Mouse (Mus musculus) hindbrain, embryonic 15.5 days (tissue): Measurements from ENCODE around the gene Mknk2. TPM values are rescaled to one million over a fixed set of nuclear protein-coding genes. Genes with fewer than 3 reads are reported as not detected.

Experiments used
- ATAC-seq: fragments of 200-750 bp; cut with Nextera tagmentation; 2 replicates; pipeline ENCODE4 v1.8.0; 2017; ENCODE audit warnings: low read depth, moderate number of reproducible peaks, moderate TSS enrichment; ENCODE audit not compliant: low FRiP score
- H3K27ac ChIP-seq: fragments of 300-500 bp; sonication (generic); replicated peaks from 2 replicates; pipeline ENCODE4 v1.5.1; 2015; ENCODE audit warnings: mild to moderate bottlenecking, inconsistent platforms
- H3K27me3 ChIP-seq: fragments of 300-500 bp; sonication (generic); 2 replicates; pipeline ENCODE4 v1.6.1; 2015; ENCODE audit warnings: control low read depth, inconsistent platforms
- H3K36me3 ChIP-seq: fragments of 300-500 bp; sonication (generic); 2 replicates; pipeline ENCODE4 v1.6.1; 2015; ENCODE audit warnings: control low read depth, inconsistent platforms
- H3K4me1 ChIP-seq: fragments of 300-500 bp; sonication (generic); replicated peaks from 2 replicates; pipeline ENCODE4 v1.6.1; 2015; ENCODE audit warnings: control low read depth, inconsistent platforms
- H3K4me2 ChIP-seq: fragments of 300-500 bp; sonication (generic); 2 replicates; pipeline ENCODE4 v1.6.1; 2015; ENCODE audit warnings: moderate library complexity, mild to moderate bottlenecking, inconsistent platforms
- H3K4me3 ChIP-seq: fragments of 300-500 bp; sonication (generic); 2 replicates; pipeline ENCODE4 v1.5.1; 2015; ENCODE audit warnings: mild to moderate bottlenecking, inconsistent platforms
- H3K9ac ChIP-seq: fragments of 300-500 bp; sonication (generic); 2 replicates; pipeline ENCODE4 v1.6.1; 2015; ENCODE audit warnings: inconsistent platforms
- H3K9me3 ChIP-seq: fragments of 300-500 bp; sonication (generic); 2 replicates; pipeline ENCODE4 v1.6.1; 2016; ENCODE audit warnings: control low read depth, inconsistent platforms
- WGBS: fragments of 180-500 bp; shearing (Covaris S2); methylation state at CpG from one replicate; pipeline ENCODE4 v1.1.7; 2015; 5-methylcytosine and 5-hydroxymethylcytosine counted together
- polyA plus RNA-seq: library from polyadenylated mRNA; unstranded; fragments of >200 nt; fragmentation: Nextera tagmentation; extraction: Ambion mirVana; gene quantifications from 2 replicates; pipeline ENCODE4 v1.2.1, GENCODE M21; 2015

Gene Mknk2
- polyA plus RNA-seq, 1 experiment from 2014 or later = 61.0 TPM

GRCm38 (mm10) chr10:80622661-80623456 lies 55.1 kb downstream of the Mknk2 start, which contains the start of gene Csnk1g2:
Csnk1g2 (plus strand) TSS chr10:80622838.
- Histone ChIP-seq H3K27me3 (no peaks in the 10 kb centered on the region), H3K36me3 (no peaks in the 10 kb centered on the region), H3K4me1 (peaks cover 42% of the 10 kb centered on the region), H3K4me2 (peak within 1 kb of the TSS; percentile 97), H3K9ac (peak within 1 kb of the TSS; percentile 78), H3K27ac (peak within 1 kb of the TSS; percentile 97), H3K9me3 (no peaks in the 10 kb centered on the region), H3K4me3 (peak within 1 kb of the TSS; percentile 80)
- WGBS = 1% methylated on average over 81 of the region's 85 CpGs
- no peak; the same call in 1 of the 2 replicates for ATAC-seq

- Histone ChIP-seq H3K4me3 (peak overlapping the region; percentile 80), H3K9ac (peak overlapping the region; percentile 56), H3K4me1 (peaks cover 38% of the 10 kb centered on the region), H3K27ac (peak overlapping the region; percentile 97), H3K4me2 (peak overlapping the region; percentile 97), H3K27me3 (no peaks in the 10 kb centered on the region), H3K9me3 (no peaks in the 10 kb centered on the region), H3K36me3 (no peaks in the 10 kb centered on the region)
- ATAC-seq = peak; percentile 97
- under 1% methylated on average over 64 of the region's 64 CpGs for WGBS
These were observed 55.8 kb downstream of the Mknk2 start for GRCm38 (mm10) chr10:80621940-80622660.

DNA sequence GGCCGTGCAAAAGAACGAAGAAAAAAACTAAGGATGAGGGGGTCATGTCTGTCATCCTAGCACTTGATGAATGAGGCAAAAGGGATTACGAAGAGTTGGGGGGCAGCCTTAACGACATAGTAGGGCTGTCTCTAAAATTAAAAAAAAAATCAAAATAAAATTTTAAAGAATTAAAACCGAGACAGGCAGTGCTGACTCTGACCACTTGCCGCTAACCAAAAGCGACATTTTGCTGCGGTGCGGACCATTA lies 56.3 kb downstream of the Mknk2 start:
- Histone ChIP-seq H3K9ac (peak overlapping the region; percentile 47), H3K9me3 (no peaks in the 10 kb centered on the region), H3K27me3 (no peaks in the 10 kb centered on the region), H3K27ac (peak overlapping the region; percentile 97), H3K4me3 (peak overlapping the region; percentile 80), H3K36me3 (no peaks in the 10 kb centered on the region), H3K4me1 (peaks cover 38% of the 10 kb centered on the region), H3K4me2 (peak overlapping the region; percentile 75)
- peak; percentile 0; the same call in 1 of the 2 replicates for ATAC-seq
- WGBS = 2% methylated on average over 9 of the region's 9 CpGs

GRCm38 (mm10) chr10:80620796-80621689 lies 56.9 kb downstream of the Mknk2 start:
- Histone ChIP-seq H3K9me3 (no peaks in the 10 kb centered on the region), H3K36me3 (peaks cover 5% of the 10 kb centered on the region; the same call in 1 of the 2 replicates), H3K4me3 (peak overlapping the region; percentile 80), H3K4me2 (peak overlapping the region; percentile 75), H3K9ac (peak overlapping the region; percentile 47), H3K27ac (peak overlapping the region; percentile 97), H3K4me1 (peaks cover 38% of the 10 kb centered on the region), H3K27me3 (no peaks in the 10 kb centered on the region)
- no peak for ATAC-seq
- 56% methylated on average over 16 of the region's 16 CpGs for WGBS

DNA sequence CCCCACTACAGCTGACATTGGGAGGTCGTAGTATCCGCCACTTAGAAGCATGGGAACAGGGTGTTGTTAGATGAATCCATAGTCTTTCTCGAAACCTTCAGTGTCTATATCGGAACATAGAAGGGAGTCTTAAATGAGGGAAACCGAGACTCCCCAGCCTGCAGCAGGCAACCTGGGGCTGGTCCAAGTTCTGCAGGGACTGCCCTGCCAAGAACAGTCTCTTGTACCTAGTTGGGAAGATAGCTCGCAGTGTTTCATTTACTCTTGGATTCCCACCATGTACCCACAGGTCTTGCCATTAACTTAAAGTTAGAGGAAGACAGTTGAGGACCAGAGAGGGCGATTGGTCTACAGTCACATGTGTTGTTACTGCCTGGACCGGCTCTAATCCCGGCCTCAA lies 57.5 kb downstream of the Mknk2 start:
- Histone ChIP-seq H3K4me2 (no peak overlapping the region), H3K36me3 (peaks cover 10% of the 10 kb centered on the region; the same call in 1 of the 2 replicates), H3K9me3 (no peaks in the 10 kb centered on the region), H3K9ac (no peak overlapping the region), H3K4me3 (no peak overlapping the region), H3K4me1 (peaks cover 33% of the 10 kb centered on the region), H3K27ac (no peak overlapping the region), H3K27me3 (no peaks in the 10 kb centered on the region)
- WGBS = 87% methylated on average over 9 of the region's 9 CpGs
- no peak for ATAC-seq

- H3K4me3 ChIP-seq = no peak overlapping the region
- H3K36me3 ChIP-seq = peaks cover 17% of the 10 kb centered on the region; the same call in 1 of the 2 replicates
- no peak overlapping the region for H3K9ac ChIP-seq
- no peak for ATAC-seq
- H3K9me3 ChIP-seq = no peaks in the 10 kb centered on the region
- 28% methylated on average over 8 of the region's 8 CpGs for WGBS
- H3K27ac ChIP-seq = no peak overlapping the region
- H3K4me2 ChIP-seq = no peak overlapping the region
- H3K27me3 ChIP-seq = no peaks in the 10 kb centered on the region
- peaks cover 26% of the 10 kb centered on the region for H3K4me1 ChIP-seq
These were observed 58.3 kb downstream of the Mknk2 start for GRCm38 (mm10) chr10:80619465-80620244.

GRCm38 (mm10) chr10:80618181-80618580 lies 59.7 kb downstream of the Mknk2 start:
- Histone ChIP-seq H3K4me3 (no peak overlapping the region), H3K4me2 (no peak overlapping the region), H3K9ac (no peak overlapping the region), H3K27me3 (no peaks in the 10 kb centered on the region), H3K36me3 (peaks cover 27% of the 10 kb centered on the region), H3K4me1 (peaks cover 11% of the 10 kb centered on the region), H3K27ac (no peak overlapping the region), H3K9me3 (no peaks in the 10 kb centered on the region)
- no peak for ATAC-seq
- 80% methylated on average over 9 of the region's 9 CpGs for WGBS

Other genes starting within 250 kb of the Mknk2 start
- 52.5 and 54.7 TPM in 2 replicates for gene Tcf3, start 244.5 kb downstream of the Mknk2 start, polyA plus RNA-seq
- gene Onecut3, start 183.3 kb downstream of the Mknk2 start, polyA plus RNA-seq = 1.6 and 1.7 TPM in 2 replicates
- 1.2 and 1.5 TPM in 2 replicates for gene Atp8b3, start 139.0 kb downstream of the Mknk2 start, polyA plus RNA-seq
- 30.0 and 33.7 TPM in 2 replicates for gene Rexo1, start 116.6 kb downstream of the Mknk2 start, polyA plus RNA-seq
- 6.3 and 6.7 TPM in 2 replicates for gene Klf16, start 100.8 kb downstream of the Mknk2 start, polyA plus RNA-seq
- 134 and 159 TPM in 2 replicates for gene Abhd17a, start 87.8 kb downstream of the Mknk2 start, polyA plus RNA-seq
- 64.2 and 71.6 TPM in 2 replicates for gene Scamp4, start 75.2 kb downstream of the Mknk2 start, polyA plus RNA-seq
- gene Adat3, start 75.2 kb downstream of the Mknk2 start, polyA plus RNA-seq = 4.8 and 5.4 TPM in 2 replicates
- gene Gm49322, start 72.1 kb downstream of the Mknk2 start, polyA plus RNA-seq = 3.4 and 4.1 TPM in 2 replicates
- 109 and 127 TPM in 2 replicates for gene Csnk1g2, start 55.3 kb downstream of the Mknk2 start, polyA plus RNA-seq
- 83.6 and 93.2 TPM in 2 replicates for gene Btbd2, start 21.0 kb downstream of the Mknk2 start, polyA plus RNA-seq
- 57.5 and 60.2 TPM in 2 replicates for gene Mob3a, start 23.9 kb upstream of the Mknk2 start, polyA plus RNA-seq
- 39.2 and 46.1 TPM in 2 replicates for gene Izumo4, start 24.1 kb upstream of the Mknk2 start, polyA plus RNA-seq
- gene Ap3d1, start 64.2 kb upstream of the Mknk2 start, polyA plus RNA-seq = 109 and 120 TPM in 2 replicates
- 18.3 and 21.6 TPM in 2 replicates for gene Dot1l, start 77.1 kb upstream of the Mknk2 start, polyA plus RNA-seq
- gene Sf3a2, start 120.1 kb upstream of the Mknk2 start, polyA plus RNA-seq = 52.3 and 67.4 TPM in 2 replicates
- 130 and 133 TPM in 2 replicates for gene Plekhj1, start 120.5 kb upstream of the Mknk2 start, polyA plus RNA-seq
- gene Amh, start 127.1 kb upstream of the Mknk2 start, polyA plus RNA-seq = 0.14 and 0.21 TPM in 2 replicates
- gene Jsrp1, start 135.4 kb upstream of the Mknk2 start, polyA plus RNA-seq = 0.62 and 0.95 TPM in 2 replicates
- 1,303 and 1,311 TPM in 2 replicates for gene Oaz1, start 148.5 kb upstream of the Mknk2 start, polyA plus RNA-seq
- gene Lingo3, start 165.9 kb upstream of the Mknk2 start, polyA plus RNA-seq = 15.8 and 18.5 TPM in 2 replicates
- gene Lsm7, start 177.1 kb upstream of the Mknk2 start, polyA plus RNA-seq = 210 and 228 TPM in 2 replicates
- 76.8 and 87.4 TPM in 2 replicates for gene Sppl2b, start 177.2 kb upstream of the Mknk2 start, polyA plus RNA-seq
- gene Tmprss9, start 193.7 kb upstream of the Mknk2 start, polyA plus RNA-seq = 0.22 and 0.33 TPM in 2 replicates
- 329 and 342 TPM in 2 replicates for gene Timm13, start 222.9 kb upstream of the Mknk2 start, polyA plus RNA-seq
- 38.4 and 40.9 TPM in 2 replicates for gene Lmnb2, start 240.1 kb upstream of the Mknk2 start, polyA plus RNA-seq